Mouse (Mus musculus) common myeloid progenitor, adult 5-6 weeks (primary cell): ENCODE measurements around the gene Sephs1. TPM values are rescaled to one million over a fixed set of nuclear protein-coding genes. Genes with fewer than 3 reads are reported as not detected.
"Not testable (repeated sequence)": the region's sequence is repeated elsewhere in the genome, so short reads cannot be mapped to it uniquely, and the experiment has no call there.

ENCODE experiments used
- ATAC-seq: replicated peaks from 2 replicates; pipeline ENCODE4 v1.8.0; 2016; ENCODE audit warnings: low read depth, mild to moderate bottlenecking, moderate TSS enrichment, inconsistent platforms; ENCODE audit not compliant: poor library complexity, severe bottlenecking
- total RNA-seq: library from RNA; stranded (forward); fragments of 200-1000, 187-1606 nt; gene quantifications from 2 replicates; pipeline ENCODE4 v1.2.3, GENCODE M21; 2017

Sephs1 gene
- total RNA-seq, 1 experiment from 2014 or later, result 36.6 TPM

- no peak for ATAC-seq
Measured at GRCm38 (mm10) chr2:4902346-4902745, 21.0 kb downstream of the Sephs1 start.

DNA sequence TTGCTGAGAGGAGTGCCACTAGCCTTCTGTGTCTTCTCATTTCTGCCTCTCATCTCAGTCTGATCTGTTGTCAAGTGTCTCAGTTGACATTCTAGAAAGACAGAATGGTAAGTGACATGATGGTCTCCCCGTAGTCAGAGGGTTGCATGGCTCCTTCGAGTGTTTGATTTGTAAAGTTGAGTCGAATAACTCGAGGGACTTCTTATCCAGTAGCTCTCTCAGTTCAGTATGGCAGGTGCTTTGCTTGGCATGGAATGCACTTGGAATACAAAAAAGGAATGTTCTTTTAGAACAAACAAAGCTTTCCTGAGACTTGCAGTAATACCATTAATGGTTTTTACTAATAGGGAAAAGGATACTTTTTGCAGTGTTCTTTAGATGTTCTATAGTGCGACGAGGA is 25.8 kb downstream of the Sephs1 start:
- ATAC-seq, result no peak

GRCm38 (mm10) chr2:4907916-4908315 is 26.6 kb downstream of the Sephs1 start:
- ATAC-seq, result no peak

DNA sequence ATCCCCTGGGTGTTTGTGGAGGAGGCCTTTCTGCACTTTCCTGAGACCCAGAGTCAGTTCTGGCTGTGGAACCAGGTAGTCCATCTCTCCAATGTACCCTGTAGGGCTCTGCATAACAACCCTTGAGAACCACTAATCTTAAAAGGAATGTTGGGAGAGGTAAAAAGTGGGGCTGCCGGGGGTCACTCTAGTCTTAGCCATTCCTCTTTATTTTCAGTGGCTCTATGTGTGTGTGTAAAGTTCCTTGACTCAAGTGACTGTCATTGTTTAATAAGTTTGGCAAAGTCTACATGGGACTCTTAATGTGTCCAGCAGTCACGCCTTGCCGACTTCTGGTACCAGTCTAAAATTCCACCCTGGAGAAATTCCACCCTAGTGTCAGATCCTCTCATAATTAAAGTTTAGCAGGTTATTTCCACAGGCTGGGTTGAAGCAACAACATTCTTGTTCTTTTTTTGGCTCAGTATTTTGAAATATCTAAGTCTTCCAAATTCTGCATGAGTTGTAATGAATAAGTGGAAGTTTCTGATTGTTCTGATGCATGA is 27.5 kb downstream of the Sephs1 start:
- ATAC-seq, result no peak

DNA sequence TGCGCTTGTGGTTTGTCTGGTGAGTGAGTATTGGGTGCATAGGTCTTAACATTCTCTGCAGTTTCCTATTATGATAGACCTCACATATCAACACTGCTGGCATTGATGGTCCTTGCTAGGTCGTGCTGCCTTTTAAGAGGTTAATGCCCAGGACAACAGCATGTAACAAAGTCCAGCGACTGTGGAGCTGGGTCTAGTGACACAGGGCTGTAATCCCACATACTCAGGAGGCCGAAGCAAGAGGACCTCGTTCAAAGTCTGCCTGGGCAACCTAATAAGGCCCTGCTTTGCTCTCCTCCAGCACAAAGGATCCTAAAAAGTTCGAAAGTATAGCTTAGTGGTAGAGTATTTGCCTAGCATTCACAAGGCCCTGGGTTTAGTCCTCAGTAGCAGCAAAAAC is 28.5 kb downstream of the Sephs1 start:
- no peak for ATAC-seq

DNA sequence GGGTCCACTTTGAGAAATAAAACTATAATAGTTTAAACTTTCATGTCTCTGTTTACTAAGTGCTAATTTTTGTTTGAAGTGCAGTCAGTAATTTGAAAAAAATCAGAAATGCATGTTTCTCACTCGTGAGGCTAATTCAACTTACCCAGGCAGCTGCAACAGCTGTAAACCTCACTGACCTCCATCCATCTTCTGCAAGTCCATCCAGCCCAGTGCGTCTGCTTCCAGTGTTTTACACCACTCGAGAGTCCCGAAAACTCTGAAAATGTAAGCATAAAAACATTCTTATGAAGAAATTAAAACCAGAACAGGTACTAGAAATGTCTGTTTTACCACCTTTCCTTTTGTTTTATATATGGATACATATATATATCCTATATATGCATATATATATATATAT is 29.2 kb downstream of the Sephs1 start:
- ATAC-seq, result no peak

DNA sequence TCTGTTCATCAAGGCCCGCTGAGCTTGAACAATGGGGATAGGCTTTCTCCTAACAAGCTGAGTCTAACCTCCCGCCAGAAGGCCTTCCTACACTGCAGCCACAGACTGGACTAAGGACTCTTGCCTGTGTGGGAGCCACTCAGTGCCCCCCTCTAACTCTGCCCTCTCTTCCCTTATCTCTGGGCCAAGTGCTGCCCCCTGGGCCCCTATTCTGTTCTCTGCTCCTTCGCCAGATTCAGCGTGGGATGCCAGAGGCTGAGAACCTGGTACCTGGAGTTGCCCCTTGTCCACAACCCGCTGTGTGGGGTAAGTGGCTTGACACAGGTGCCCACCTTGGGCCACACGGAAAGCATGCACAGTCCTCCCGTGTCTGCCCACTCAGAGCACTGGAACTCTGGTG is 32.6 kb downstream of the Sephs1 start:
- no peak for ATAC-seq

DNA sequence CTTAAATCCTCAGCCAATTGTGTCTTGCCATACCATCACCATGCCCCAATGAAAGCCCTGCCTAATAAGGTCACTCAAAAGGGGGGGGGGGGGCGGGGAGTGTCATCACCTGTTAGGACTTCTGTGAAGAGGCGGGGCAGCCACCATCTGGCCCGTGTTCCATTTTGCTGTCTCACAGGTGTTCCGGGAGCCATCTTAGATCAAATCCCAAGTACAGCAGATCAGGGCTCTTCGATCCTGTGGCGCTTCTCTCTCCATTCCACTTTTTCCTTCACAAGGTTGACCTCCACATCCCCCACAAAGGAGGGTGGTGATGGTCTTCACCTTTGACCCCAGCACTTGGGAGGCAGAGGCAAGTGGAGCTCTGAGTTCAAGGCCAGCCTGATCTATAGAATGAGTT is 34.7 kb downstream of the Sephs1 start:
- ATAC-seq, result no peak

DNA sequence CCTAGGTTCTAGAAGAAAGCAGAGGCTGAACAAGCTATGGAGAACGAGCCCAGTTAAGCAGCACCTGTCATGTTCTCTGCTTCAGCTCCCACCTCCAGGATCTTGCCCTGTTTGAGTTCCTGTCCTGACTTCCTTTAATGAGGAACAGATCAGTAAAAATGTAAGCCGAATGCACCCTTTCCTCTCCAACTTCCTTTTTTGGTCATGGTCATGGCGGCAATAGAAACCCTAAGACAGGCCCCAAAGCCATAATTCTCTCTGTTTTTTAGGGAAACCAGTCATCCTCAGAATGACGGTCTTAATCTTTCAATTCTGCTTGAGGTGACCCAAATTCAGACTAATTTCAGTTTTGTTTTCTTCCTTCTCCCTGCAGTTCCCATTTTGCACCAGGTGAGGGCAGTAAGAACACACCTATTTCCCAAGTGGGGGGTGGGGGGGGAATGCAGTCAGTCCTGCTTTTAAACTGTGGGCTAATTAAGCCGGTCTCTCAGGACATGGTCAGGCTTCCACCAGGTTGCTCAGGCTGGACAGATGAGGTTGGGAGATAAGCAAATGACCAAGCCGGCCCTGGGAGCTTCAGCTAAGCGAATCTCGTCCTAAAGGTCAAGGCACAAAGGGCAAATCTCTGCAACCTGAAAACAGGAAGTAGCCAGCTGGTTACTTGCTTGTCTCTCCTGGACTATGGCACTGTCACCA is 36.1 kb downstream of the Sephs1 start:
- ATAC-seq, result peak; percentile 66

- ATAC-seq, result peak; percentile 92
Measured at GRCm38 (mm10) chr2:4918860-4919739, 37.7 kb downstream of the Sephs1 start, which contains the start of gene Phyh. TSS of gene Phyh (plus strand) at chr2:4919019.

DNA sequence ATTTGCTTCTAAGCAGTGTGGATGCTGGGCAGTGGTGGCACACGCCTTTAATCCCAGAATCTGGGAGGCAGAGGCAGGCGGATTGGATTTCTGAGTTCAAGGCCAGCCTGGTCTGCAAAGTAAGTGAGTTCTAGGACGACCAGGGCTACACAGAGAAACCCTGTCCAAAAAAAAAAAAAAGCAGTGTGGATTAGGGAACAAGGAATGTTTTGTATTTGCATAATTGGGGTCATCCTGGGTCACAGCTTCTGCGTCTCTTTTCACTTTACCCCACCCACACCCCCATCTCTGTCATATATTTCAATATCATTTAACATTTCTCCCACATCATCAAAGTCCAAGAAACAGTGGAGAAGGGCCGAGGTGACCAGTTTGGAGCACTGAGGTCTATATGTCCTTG is 39.7 kb downstream of the Sephs1 start:
- no peak for ATAC-seq

DNA sequence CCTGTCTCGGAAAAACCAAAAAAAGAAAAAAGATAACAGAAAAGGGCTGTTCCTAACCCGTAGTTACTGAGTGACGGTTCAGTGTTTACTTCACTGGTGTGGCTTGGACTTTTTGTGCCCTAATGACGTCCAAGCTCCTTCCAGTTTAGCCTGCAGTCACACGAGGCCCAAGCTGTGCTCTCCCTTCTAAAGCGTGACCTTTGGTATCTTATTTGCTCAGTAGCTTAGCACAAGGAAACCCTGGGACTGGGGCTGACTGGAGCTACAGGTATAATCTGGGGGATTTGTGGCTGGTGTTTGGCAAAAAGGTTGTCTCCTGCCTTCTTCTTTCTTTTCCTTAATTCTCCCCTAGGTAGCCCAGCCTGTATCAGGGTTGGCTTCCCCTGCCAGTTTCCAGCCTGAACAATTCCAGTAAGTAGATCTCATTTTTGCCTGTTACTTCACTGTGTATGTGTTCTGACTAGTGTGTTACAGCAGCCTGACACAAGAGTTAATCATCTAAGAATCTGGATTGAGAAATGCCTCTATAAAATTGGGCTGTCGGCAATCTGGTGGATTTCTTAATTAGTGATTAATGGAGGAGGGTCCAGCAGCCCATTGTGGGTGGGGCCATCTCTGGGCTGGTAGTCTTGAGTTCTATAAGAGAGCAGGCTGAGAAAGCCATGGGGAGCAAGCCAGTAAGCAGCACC is 41.3 kb downstream of the Sephs1 start:
- no peak for ATAC-seq

DNA sequence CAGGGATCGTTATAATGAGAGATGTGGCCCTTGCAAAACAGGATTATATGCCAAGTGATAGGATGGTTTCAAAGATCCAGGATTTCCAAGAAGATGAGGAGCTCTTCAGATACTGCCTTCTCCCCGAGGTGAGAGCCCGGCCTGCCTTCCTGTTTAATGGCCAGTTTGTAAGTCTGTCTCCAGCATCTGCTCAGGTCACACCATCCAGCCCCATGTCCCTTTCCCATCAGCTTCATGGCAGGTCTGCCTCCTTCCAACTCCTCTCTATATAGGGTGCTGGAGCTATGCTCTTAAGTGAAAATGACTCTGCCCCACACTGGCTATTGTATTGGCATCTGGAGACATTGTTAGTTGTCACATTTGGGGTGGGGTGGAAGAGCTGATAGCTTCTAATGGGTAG is 46.0 kb downstream of the Sephs1 start:
- no peak for ATAC-seq

DNA sequence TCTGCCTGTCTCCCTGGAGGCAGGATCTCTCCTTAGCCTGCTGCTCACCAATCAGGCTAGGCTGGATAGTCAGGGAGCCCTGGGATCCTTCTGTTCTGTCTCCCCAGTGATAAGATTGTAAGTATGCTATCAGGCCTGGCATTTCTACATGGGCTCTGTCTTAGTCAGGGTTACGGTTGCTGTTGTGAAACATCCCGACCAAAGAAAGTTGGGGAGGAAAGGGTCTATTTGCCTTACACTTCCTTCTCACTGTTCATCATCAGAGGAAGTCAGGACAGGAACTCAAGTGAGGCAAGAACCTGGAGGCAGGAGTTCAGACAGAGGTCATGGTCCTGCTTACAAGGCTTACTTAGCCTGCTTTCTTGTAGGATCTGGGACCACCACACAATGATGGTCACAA is 47.9 kb downstream of the Sephs1 start:
- ATAC-seq, result peak; percentile 47; the same call in 1 of the 2 replicates

- no peak for ATAC-seq
Measured at GRCm38 (mm10) chr2:4934516-4934915, 53.2 kb downstream of the Sephs1 start.

DNA sequence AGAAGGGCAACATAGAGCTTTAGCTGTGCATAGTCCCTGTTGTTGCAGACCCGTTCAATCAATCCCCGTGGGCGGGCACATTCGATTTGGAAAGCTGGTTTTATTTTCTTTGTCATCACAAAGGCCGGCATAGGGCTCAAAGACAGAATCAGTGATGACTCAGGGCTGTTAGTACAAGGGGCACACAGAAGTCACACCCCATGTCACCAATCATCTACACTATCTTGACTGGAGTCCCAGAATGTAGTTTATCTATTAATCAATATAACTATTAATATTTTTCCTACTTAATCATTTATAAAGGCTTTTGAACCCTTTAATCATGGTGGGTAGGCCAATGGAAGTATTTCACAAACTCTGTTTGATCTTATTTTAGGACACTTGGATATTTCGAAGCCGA is 56.6 kb downstream of the Sephs1 start:
- no peak for ATAC-seq

DNA sequence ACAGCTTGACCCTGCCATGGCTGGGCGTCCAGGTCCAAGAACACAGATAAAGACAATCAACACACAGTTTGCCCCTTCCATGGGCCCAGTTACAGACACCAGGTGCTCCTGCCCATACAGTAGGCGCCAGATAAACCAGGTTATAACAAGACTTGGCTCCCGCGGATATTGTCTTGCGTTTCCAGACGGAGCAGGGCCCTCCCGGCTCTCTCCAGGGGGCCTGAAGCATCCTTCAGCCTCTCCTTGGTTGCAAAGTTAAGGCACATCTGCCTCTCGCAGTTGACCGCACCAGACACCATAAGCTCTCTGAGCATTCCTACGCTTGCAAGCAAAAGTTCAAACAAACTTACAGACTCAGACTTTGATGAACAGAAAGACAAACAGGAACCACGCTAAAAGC is 59.5 kb downstream of the Sephs1 start:
- no peak for ATAC-seq

DNA sequence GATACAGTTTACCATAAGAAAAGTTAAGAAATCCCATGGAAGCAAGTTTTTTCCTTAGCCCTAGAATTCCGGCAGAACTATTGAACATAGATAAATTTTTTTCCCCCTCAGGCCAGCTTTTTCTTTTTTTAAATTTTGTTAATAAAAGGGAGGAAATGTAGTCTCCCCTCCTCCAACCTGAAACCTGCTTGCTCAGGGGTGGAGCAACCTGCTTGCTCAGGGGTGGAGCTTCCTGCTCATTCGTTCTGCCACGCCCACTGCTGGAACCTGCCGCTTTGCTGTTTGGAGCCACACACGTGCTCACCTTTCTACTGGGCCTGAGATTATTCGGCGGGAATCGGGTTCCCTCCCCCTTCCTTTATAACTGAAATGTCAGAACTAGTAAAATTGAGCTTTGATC is 68.3 kb downstream of the Sephs1 start:
- not testable (repeated sequence) for ATAC-seq

DNA sequence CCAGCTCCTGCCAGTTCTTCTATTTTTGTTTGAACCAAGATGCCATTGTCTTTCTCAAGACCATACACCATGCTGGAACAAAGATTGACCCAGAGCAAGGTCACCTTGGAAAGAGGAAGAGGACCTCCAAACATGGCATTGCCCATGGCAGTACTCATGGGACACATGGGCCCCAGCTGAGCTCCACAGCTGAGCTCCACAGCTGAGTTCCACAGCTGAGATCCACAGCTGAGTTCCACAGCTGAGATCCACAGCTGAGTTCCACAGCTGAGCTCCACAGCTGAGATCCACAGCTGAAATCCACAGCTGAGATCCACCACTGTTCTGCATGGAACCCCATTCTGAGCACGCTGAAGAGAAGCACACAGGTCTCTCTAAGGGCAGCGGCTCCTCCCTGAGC is 69.6 kb downstream of the Sephs1 start:
- ATAC-seq, result no peak

DNA sequence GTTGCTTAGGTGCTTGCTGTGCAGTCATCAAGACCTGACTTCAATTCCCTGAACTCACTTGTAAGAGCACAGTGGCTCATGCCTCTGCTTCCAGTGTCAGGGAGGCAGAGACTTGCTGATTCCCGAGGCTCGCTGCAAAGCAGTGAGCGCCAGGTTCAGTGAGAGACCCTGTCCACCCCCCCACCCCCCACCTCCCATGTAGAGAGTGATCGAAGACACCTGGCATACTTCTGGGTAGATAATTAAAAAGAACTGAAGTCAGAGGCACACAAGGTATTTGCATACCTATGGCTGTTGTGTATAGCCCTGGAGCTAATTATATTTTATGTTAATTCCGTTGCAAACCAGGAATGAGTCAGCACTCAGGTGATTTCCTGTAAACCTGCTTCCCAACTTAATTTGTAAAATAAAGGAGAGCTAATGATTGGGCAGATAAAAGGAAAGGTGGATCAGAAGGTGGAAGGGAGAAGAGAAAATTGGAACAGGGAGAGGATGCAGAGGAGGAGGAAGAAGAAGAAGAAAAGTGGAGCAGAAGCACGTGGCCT is 72.9 kb downstream of the Sephs1 start:
- ATAC-seq, result no peak
